Mouse (Mus musculus): ENCODE measurements around the gene Atrnl1. TPM values are rescaled to one million over a fixed set of nuclear protein-coding genes. Genes with fewer than 3 reads are reported as not detected.
A peak's percentile ranks its signal among the peaks of the same experiment; 100 is the strongest.

Gene Atrnl1
- polyA plus RNA-seq, 1 experiment from 2014 or later = 5.2 TPM

GRCm38 (mm10) chr19:57612179-57612472 is 1.3 kb downstream of the Atrnl1 start:
- ATAC-seq (ENCODE audit: insufficient number of reproducible peaks, low FRiP score, low TSS enrichment, low read depth) (no peak), DNase-seq (ENCODE audit: low spot score) (no peak)
- Histone ChIP-seq H3K27me3 (ENCODE audit: control insufficient read depth, insufficient read depth, low read length) (no peaks in the 10 kb centered on the region), H3K27ac (replicated peaks; ENCODE audit: low read depth, low read length) (no peak overlapping the region), H3K4me2 (ENCODE audit: low read depth, severe bottlenecking) (peak overlapping the region; percentile 98), H3K36me3 (ENCODE audit: control insufficient read depth, insufficient read depth, low read length) (no peaks in the 10 kb centered on the region), H3K4me3 (ENCODE audit: low read depth, low read length) (peak overlapping the region; percentile 92), H3K9ac (ENCODE audit: low read length) (no peak overlapping the region), H3K4me1 (ENCODE audit: control insufficient read depth, insufficient read depth, low read length) (peaks cover 7% of the 10 kb centered on the region; the same call in 1 of the 2 replicates), H3K9me3 (ENCODE audit: control insufficient read depth, low read length) (no peaks in the 10 kb centered on the region)
- 13% methylated on average over 2 of the region's 2 CpGs for WGBS

GRCm38 (mm10) chr19:57615972-57616621 is 5.3 kb downstream of the Atrnl1 start:
- no peaks in the 10 kb centered on the region for H3K27me3 ChIP-seq (ENCODE audit: control insufficient read depth, insufficient read depth, low read length)
- 87% methylated on average over 9 of the region's 9 CpGs for WGBS
- no peaks in the 10 kb centered on the region for H3K36me3 ChIP-seq (ENCODE audit: control insufficient read depth, insufficient read depth, low read length)
- H3K4me1 ChIP-seq (ENCODE audit: control insufficient read depth, insufficient read depth, low read length) = peaks cover 5% of the 10 kb centered on the region; the same call in 1 of the 2 replicates
- DNase-seq (ENCODE audit: low spot score) = no peak
- H3K9ac ChIP-seq (ENCODE audit: low read length) = no peak overlapping the region
- H3K27ac ChIP-seq (replicated peaks; ENCODE audit: low read depth, low read length) = no peak overlapping the region
- no peak overlapping the region for H3K4me2 ChIP-seq (ENCODE audit: low read depth, severe bottlenecking)
- ATAC-seq (ENCODE audit: insufficient number of reproducible peaks, low FRiP score, low TSS enrichment, low read depth) = no peak
- H3K9me3 ChIP-seq (ENCODE audit: control insufficient read depth, low read length) = no peaks in the 10 kb centered on the region
- no peak overlapping the region for H3K4me3 ChIP-seq (ENCODE audit: low read depth, low read length)

- Histone ChIP-seq H3K9ac (ENCODE audit: low read length) (no peak overlapping the region), H3K4me3 (ENCODE audit: low read depth, low read length) (no peak overlapping the region), H3K36me3 (ENCODE audit: control insufficient read depth, insufficient read depth, low read length) (no peaks in the 10 kb centered on the region), H3K27me3 (ENCODE audit: control insufficient read depth, insufficient read depth, low read length) (no peaks in the 10 kb centered on the region), H3K27ac (replicated peaks; ENCODE audit: low read depth, low read length) (no peak overlapping the region), H3K9me3 (ENCODE audit: control insufficient read depth, low read length) (no peaks in the 10 kb centered on the region), H3K4me1 (ENCODE audit: control insufficient read depth, insufficient read depth, low read length) (no peaks in the 10 kb centered on the region), H3K4me2 (ENCODE audit: low read depth, severe bottlenecking) (no peak overlapping the region)
- WGBS = 86% methylated on average over 9 of the region's 9 CpGs
- DNase-seq (ENCODE audit: low spot score) (no peak), ATAC-seq (ENCODE audit: insufficient number of reproducible peaks, low FRiP score, low TSS enrichment, low read depth) (no peak)
Measured at GRCm38 (mm10) chr19:57619088-57619487, 8.3 kb downstream of the Atrnl1 start.

GRCm38 (mm10) chr19:57621814-57622213 is 11.0 kb downstream of the Atrnl1 start:
- Histone ChIP-seq H3K4me2 (ENCODE audit: low read depth, severe bottlenecking) (no peak overlapping the region), H3K9me3 (ENCODE audit: control insufficient read depth, low read length) (no peaks in the 10 kb centered on the region), H3K4me3 (ENCODE audit: low read depth, low read length) (no peak overlapping the region), H3K27ac (replicated peaks; ENCODE audit: low read depth, low read length) (no peak overlapping the region), H3K4me1 (ENCODE audit: control insufficient read depth, insufficient read depth, low read length) (no peaks in the 10 kb centered on the region), H3K36me3 (ENCODE audit: control insufficient read depth, insufficient read depth, low read length) (no peaks in the 10 kb centered on the region), H3K9ac (ENCODE audit: low read length) (no peak overlapping the region), H3K27me3 (ENCODE audit: control insufficient read depth, insufficient read depth, low read length) (no peaks in the 10 kb centered on the region)
- 86% methylated on average over 19 of the region's 19 CpGs for WGBS
- ATAC-seq (ENCODE audit: insufficient number of reproducible peaks, low FRiP score, low TSS enrichment, low read depth) (no peak), DNase-seq (ENCODE audit: low spot score) (no peak)

GRCm38 (mm10) chr19:57625738-57626137 is 14.9 kb downstream of the Atrnl1 start:
- DNase-seq (ENCODE audit: low spot score) = no peak
- no peaks in the 10 kb centered on the region for H3K27me3 ChIP-seq (ENCODE audit: control insufficient read depth, insufficient read depth, low read length)
- H3K36me3 ChIP-seq (ENCODE audit: control insufficient read depth, insufficient read depth, low read length) = no peaks in the 10 kb centered on the region
- H3K27ac ChIP-seq (replicated peaks; ENCODE audit: low read depth, low read length) = no peak overlapping the region
- H3K4me1 ChIP-seq (ENCODE audit: control insufficient read depth, insufficient read depth, low read length) = no peaks in the 10 kb centered on the region
- no peak overlapping the region for H3K9ac ChIP-seq (ENCODE audit: low read length)
- WGBS = 84% methylated on average over 9 of the region's 9 CpGs
- no peak overlapping the region for H3K4me3 ChIP-seq (ENCODE audit: low read depth, low read length)
- H3K9me3 ChIP-seq (ENCODE audit: control insufficient read depth, low read length) = no peaks in the 10 kb centered on the region
- no peak for ATAC-seq (ENCODE audit: insufficient number of reproducible peaks, low FRiP score, low TSS enrichment, low read depth)
- H3K4me2 ChIP-seq (ENCODE audit: low read depth, severe bottlenecking) = no peak overlapping the region

GRCm38 (mm10) chr19:57627251-57627650 is 16.4 kb downstream of the Atrnl1 start:
- DNase-seq (ENCODE audit: low spot score) (no peak), ATAC-seq (ENCODE audit: insufficient number of reproducible peaks, low FRiP score, low TSS enrichment, low read depth) (no peak)
- no peaks in the 10 kb centered on the region for H3K27me3 ChIP-seq (ENCODE audit: control insufficient read depth, insufficient read depth, low read length)
- H3K9ac ChIP-seq (ENCODE audit: low read length) = no peak overlapping the region
- H3K4me3 ChIP-seq (ENCODE audit: low read depth, low read length) = no peak overlapping the region
- WGBS = 90% methylated on average over 8 of the region's 8 CpGs
- H3K4me1 ChIP-seq (ENCODE audit: control insufficient read depth, insufficient read depth, low read length) = no peaks in the 10 kb centered on the region
- H3K4me2 ChIP-seq (ENCODE audit: low read depth, severe bottlenecking) = no peak overlapping the region
- H3K36me3 ChIP-seq (ENCODE audit: control insufficient read depth, insufficient read depth, low read length) = no peaks in the 10 kb centered on the region
- H3K9me3 ChIP-seq (ENCODE audit: control insufficient read depth, low read length) = no peaks in the 10 kb centered on the region
- H3K27ac ChIP-seq (replicated peaks; ENCODE audit: low read depth, low read length) = no peak overlapping the region

- no peak overlapping the region for H3K27ac ChIP-seq (replicated peaks; ENCODE audit: low read depth, low read length)
- no peak overlapping the region for H3K4me3 ChIP-seq (ENCODE audit: low read depth, low read length)
- DNase-seq (ENCODE audit: low spot score) (no peak), ATAC-seq (ENCODE audit: insufficient number of reproducible peaks, low FRiP score, low TSS enrichment, low read depth) (no peak)
- 96% methylated on average over 21 of the region's 21 CpGs for WGBS
- H3K9me3 ChIP-seq (ENCODE audit: control insufficient read depth, low read length) = no peaks in the 10 kb centered on the region
- no peaks in the 10 kb centered on the region for H3K4me1 ChIP-seq (ENCODE audit: control insufficient read depth, insufficient read depth, low read length)
- no peak overlapping the region for H3K9ac ChIP-seq (ENCODE audit: low read length)
- H3K36me3 ChIP-seq (ENCODE audit: control insufficient read depth, insufficient read depth, low read length) = no peaks in the 10 kb centered on the region
- no peaks in the 10 kb centered on the region for H3K27me3 ChIP-seq (ENCODE audit: control insufficient read depth, insufficient read depth, low read length)
- H3K4me2 ChIP-seq (ENCODE audit: low read depth, severe bottlenecking) = no peak overlapping the region
Measured at GRCm38 (mm10) chr19:57642536-57642935, 31.7 kb downstream of the Atrnl1 start.

- no peak for DNase-seq (ENCODE audit: low spot score)
- Histone ChIP-seq H3K9ac (ENCODE audit: low read length) (no peak overlapping the region), H3K4me2 (ENCODE audit: low read depth, severe bottlenecking) (no peak overlapping the region), H3K27ac (replicated peaks; ENCODE audit: low read depth, low read length) (no peak overlapping the region), H3K27me3 (ENCODE audit: control insufficient read depth, insufficient read depth, low read length) (no peaks in the 10 kb centered on the region), H3K4me1 (ENCODE audit: control insufficient read depth, insufficient read depth, low read length) (no peaks in the 10 kb centered on the region), H3K9me3 (ENCODE audit: control insufficient read depth, low read length) (no peaks in the 10 kb centered on the region), H3K4me3 (ENCODE audit: low read depth, low read length) (no peak overlapping the region), H3K36me3 (ENCODE audit: control insufficient read depth, insufficient read depth, low read length) (no peaks in the 10 kb centered on the region)
- WGBS = 57% methylated on average over 2 of the region's 2 CpGs
- no peak for ATAC-seq (ENCODE audit: insufficient number of reproducible peaks, low FRiP score, low TSS enrichment, low read depth)
Measured at GRCm38 (mm10) chr19:57642980-57643379, 32.1 kb downstream of the Atrnl1 start.

Measured in limb, embryonic 11.5 days (tissue).